Mouse (Mus musculus) kidney, postnatal 0 days (tissue): ENCODE data around the gene Gm37240. TPM values are rescaled to one million over a fixed set of nuclear protein-coding genes. Genes with fewer than 3 reads are reported as not detected.

ENCODE experiments used
- ATAC-seq: fragments of 200-750 bp; cut with Nextera tagmentation; replicated peaks from 2 replicates; pipeline ENCODE4 v1.8.0; 2017; ENCODE audit warnings: low read depth, moderate number of reproducible peaks, moderate TSS enrichment, moderate library complexity; ENCODE audit not compliant: low FRiP score
- DNase-seq: peaks from one replicate; pipeline ENCODE4 v3.0.0-alpha.2; 2016; ENCODE audit warnings: low spot score
- H3K27ac ChIP-seq: fragments of 300-500 bp; sonication (generic); 2 replicates; pipeline ENCODE4 v1.5.1; 2014; ENCODE audit warnings: mild to moderate bottlenecking
- H3K27me3 ChIP-seq: fragments of 300-500 bp; sonication (generic); 2 replicates; pipeline ENCODE4 v1.6.1; 2014; ENCODE audit warnings: low read length, mixed read lengths; ENCODE audit not compliant: insufficient read depth
- H3K36me3 ChIP-seq: fragments of 300-500 bp; sonication (generic); 2 replicates; pipeline ENCODE4 v1.6.1; 2014; ENCODE audit warnings: low read length, mixed read lengths; ENCODE audit not compliant: insufficient read depth
- H3K4me1 ChIP-seq: fragments of 300-500 bp; sonication (generic); replicated peaks from 2 replicates; pipeline ENCODE4 v1.6.1; 2014; ENCODE audit warnings: antibody characterized with exemption, low read length, mixed read lengths; ENCODE audit not compliant: insufficient read depth
- H3K4me2 ChIP-seq: fragments of 300-500 bp; sonication (generic); 2 replicates; pipeline ENCODE4 v1.6.1; 2014; ENCODE audit warnings: mild to moderate bottlenecking, low read length, moderate library complexity, mixed read lengths
- H3K4me3 ChIP-seq: fragments of 300-500 bp; sonication (generic); replicated peaks from 2 replicates; pipeline ENCODE4 v1.5.1; 2014; ENCODE audit warnings: low read depth, low read length
- H3K9ac ChIP-seq: fragments of 300-500 bp; sonication (generic); 2 replicates; pipeline ENCODE4 v1.6.1; 2014; ENCODE audit warnings: low read depth, low read length
- H3K9me3 ChIP-seq: fragments of 300-500 bp; sonication (generic); replicated peaks from 2 replicates; pipeline ENCODE4 v1.6.1; 2016; ENCODE audit warnings: low read length, inconsistent platforms, mixed read lengths
- CTCF ChIP-seq: IDR thresholded peaks from 2 replicates; pipeline ENCODE4 v1.5.1; 2016; ENCODE audit warnings: antibody characterized with exemption, low read depth, mild to moderate bottlenecking, moderate library complexity
- WGBS: fragments of 180-500 bp; shearing (Covaris S2); extraction: QIAGEN DNeasy Blood & Tissue Kit; methylation state at CpG from one replicate; pipeline ENCODE4 v1.1.7; 2014; 5-methylcytosine and 5-hydroxymethylcytosine counted together
- polyA plus RNA-seq: library from polyadenylated mRNA; unstranded; fragments of >200 nt; fragmentation: Nextera tagmentation; extraction: Ambion mirVana; gene quantifications from 2 replicates; pipeline ENCODE4 v1.2.1, GENCODE M21; 2015

Gene Gm37240
- polyA plus RNA-seq, 1 experiment from 2014 or later: 10.8 TPM

DNA sequence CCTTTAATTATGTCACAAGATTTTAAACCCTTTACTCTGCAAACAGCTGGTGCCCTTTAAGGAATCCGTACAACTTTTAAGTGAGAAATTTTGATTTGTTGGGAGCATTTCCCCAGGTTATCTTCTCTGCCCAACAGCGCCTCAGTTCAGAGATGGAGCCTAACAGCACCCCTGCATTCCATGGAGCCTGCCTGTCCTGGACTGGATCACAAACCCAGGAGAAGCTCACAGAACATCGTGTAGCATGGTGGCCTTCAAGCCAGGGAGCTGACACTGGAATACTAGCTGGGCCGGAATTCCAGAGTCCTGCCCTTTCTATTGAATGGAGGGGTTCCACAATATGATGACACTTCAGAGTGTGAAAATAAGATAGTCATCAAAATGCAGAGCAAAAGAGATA lies 110.0 kb downstream of the Gm37240 start:
- Histone ChIP-seq H3K4me1 (no peaks in the 10 kb centered on the region), H3K27me3 (no peaks in the 10 kb centered on the region), H3K27ac (peak overlapping the region; percentile 57; the same call in 1 of the 2 replicates), H3K36me3 (no peaks in the 10 kb centered on the region), H3K4me3 (no peak overlapping the region), H3K9me3 (no peaks in the 10 kb centered on the region), H3K4me2 (peak overlapping the region; percentile 37; the same call in 1 of the 2 replicates), H3K9ac (no peak overlapping the region)
- DNase-seq: no peak
- ATAC-seq: no peak
- no peak for TF ChIP-seq CTCF
- 64% methylated on average over 4 of the region's 4 CpGs for WGBS

DNA sequence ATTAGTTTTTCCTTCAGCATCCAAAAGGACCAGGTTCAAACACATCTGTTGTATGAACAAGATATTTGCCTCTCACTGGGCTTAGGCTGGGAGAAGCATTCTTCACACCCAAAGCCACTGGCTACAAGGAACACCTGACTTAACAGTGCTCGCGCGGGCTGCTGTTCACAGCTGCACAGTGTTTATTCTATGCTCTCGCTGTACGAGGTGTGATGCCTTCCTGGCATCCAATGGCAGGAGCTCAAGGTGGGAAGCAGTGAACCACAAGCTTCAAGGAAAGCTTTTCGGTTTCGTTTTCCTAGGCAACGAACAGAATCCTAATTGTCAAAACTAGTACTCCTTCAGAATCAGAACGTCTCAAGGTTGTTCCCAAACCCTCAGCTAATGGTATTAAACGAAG lies 110.6 kb downstream of the Gm37240 start:
- no peak overlapping the region; the same call in 1 of the 2 replicates for H3K9ac ChIP-seq
- no peak for TF ChIP-seq CTCF
- H3K27ac ChIP-seq: peak overlapping the region; percentile 57; the same call in 1 of the 2 replicates
- H3K9me3 ChIP-seq: no peaks in the 10 kb centered on the region
- no peaks in the 10 kb centered on the region for H3K27me3 ChIP-seq
- H3K4me3 ChIP-seq: peak overlapping the region; percentile 12; the same call in 1 of the 2 replicates
- DNase-seq: peak; percentile 65
- no peaks in the 10 kb centered on the region for H3K36me3 ChIP-seq
- no peaks in the 10 kb centered on the region for H3K4me1 ChIP-seq
- H3K4me2 ChIP-seq: peak overlapping the region; percentile 37
- WGBS: 22% methylated on average over 10 of the region's 10 CpGs
- ATAC-seq: no peak

DNA sequence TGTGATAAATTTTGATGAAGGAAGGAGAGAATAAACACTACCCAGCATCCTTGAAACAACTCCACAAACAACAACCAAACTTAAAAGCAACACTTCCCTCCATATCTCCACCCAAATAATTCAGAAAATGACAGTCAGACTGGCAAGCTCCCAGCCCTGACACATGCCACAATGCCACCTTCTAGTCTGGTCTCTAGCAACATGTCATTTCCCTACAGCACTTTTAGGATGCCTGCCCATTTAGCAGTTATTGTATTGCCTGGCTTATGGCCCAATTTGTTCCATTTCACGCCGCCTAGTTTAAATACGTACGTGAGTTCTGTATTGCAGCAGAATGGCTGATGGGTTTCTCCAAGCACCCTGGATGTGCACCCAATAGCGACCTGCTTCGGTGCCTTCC lies 111.2 kb downstream of the Gm37240 start:
- no peaks in the 10 kb centered on the region for H3K27me3 ChIP-seq
- ATAC-seq (no peak), DNase-seq (no peak)
- no peaks in the 10 kb centered on the region for H3K9me3 ChIP-seq
- H3K36me3 ChIP-seq: no peaks in the 10 kb centered on the region
- 46% methylated on average over 6 of the region's 6 CpGs for WGBS
- no peak overlapping the region for H3K27ac ChIP-seq
- H3K9ac ChIP-seq: no peak overlapping the region
- no peak overlapping the region; the same call in 1 of the 2 replicates for H3K4me2 ChIP-seq
- TF ChIP-seq CTCF: no peak
- H3K4me1 ChIP-seq: no peaks in the 10 kb centered on the region
- H3K4me3 ChIP-seq: no peak overlapping the region

DNA sequence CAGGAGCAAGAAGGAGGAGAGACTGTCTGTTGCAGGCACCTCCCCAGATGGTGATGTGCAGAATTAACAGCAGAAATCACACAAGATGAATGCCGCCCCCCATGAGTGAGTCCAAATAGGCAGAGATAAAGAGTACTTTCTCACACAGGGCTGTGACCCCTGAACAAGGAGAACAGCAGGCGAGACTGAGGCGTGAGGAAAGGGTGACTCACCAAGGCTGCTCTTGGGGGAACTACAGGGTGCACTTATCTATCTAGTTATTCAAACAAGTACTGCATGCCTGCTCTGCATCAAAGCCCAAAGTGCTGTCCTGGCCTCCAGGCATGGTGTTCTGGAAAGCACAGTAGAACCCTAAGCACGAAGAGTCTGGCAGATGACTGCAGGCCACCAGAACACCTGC lies 113.4 kb downstream of the Gm37240 start:
- H3K4me1 ChIP-seq: no peaks in the 10 kb centered on the region
- H3K9me3 ChIP-seq: no peaks in the 10 kb centered on the region
- no peak overlapping the region for H3K9ac ChIP-seq
- H3K4me3 ChIP-seq: no peak overlapping the region
- no peak overlapping the region for H3K4me2 ChIP-seq
- H3K27me3 ChIP-seq: no peaks in the 10 kb centered on the region
- H3K27ac ChIP-seq: no peak overlapping the region
- H3K36me3 ChIP-seq: no peaks in the 10 kb centered on the region
- 74% methylated on average over 4 of the region's 4 CpGs for WGBS
- no peak for ATAC-seq
- TF ChIP-seq CTCF: no peak
- DNase-seq: no peak

DNA sequence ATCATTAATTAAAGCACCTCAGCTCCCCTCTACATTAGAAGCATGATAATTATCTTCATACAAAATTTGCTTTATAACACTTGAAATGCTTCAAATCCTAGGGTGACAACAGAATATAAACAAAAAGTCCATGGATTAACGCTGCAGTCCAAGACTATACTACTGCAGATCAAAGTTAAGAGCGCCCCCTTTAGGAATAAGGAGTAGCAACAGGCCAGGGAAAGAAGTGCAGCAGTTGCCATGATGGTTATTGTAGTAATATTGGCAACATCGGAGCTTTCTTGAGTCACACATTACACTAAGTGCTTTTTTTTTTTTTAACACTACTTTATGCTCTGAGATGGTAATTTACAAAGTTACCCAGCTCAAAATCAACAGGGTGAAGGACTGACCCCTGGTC lies 113.9 kb downstream of the Gm37240 start:
- 44% methylated on average over 3 of the region's 3 CpGs for WGBS
- no peak overlapping the region for H3K9ac ChIP-seq
- DNase-seq (no peak), ATAC-seq (no peak)
- no peak overlapping the region for H3K27ac ChIP-seq
- no peaks in the 10 kb centered on the region for H3K9me3 ChIP-seq
- TF ChIP-seq CTCF: peak; percentile 54
- no peak overlapping the region for H3K4me2 ChIP-seq
- H3K36me3 ChIP-seq: no peaks in the 10 kb centered on the region
- H3K4me1 ChIP-seq: no peaks in the 10 kb centered on the region
- H3K4me3 ChIP-seq: no peak overlapping the region
- H3K27me3 ChIP-seq: no peaks in the 10 kb centered on the region

DNA sequence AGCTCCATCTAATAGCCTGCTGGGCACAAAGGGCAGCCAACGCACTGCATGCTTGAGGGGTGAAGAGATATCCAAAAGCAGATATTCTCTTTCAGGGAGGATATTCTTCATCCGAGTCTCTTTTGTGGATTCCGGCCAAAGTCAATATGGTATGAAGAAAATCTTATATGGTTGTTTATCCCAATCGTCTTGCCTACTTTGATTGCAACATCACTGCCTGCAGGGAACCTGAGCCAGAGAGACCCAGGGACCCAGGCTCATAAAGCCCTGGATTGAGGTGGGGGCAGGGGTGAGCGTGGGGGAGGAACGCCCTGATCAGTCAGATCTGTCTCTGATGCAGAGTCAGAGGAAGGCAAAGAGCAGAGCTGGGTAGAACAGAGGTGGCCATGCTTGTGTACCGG lies 122.4 kb downstream of the Gm37240 start:
- Histone ChIP-seq H3K4me1 (no peaks in the 10 kb centered on the region), H3K4me3 (no peak overlapping the region), H3K27ac (no peak overlapping the region), H3K27me3 (no peaks in the 10 kb centered on the region), H3K4me2 (no peak overlapping the region), H3K36me3 (no peaks in the 10 kb centered on the region), H3K9ac (no peak overlapping the region), H3K9me3 (no peaks in the 10 kb centered on the region)
- DNase-seq: peak; percentile 46
- ATAC-seq: no peak
- TF ChIP-seq CTCF: no peak
- 31% methylated on average over 7 of the region's 7 CpGs for WGBS
